Mouse (Mus musculus): Measurements from ENCODE around the gene Pdpn. TPM values are rescaled to one million over a fixed set of nuclear protein-coding genes. Genes with fewer than 3 reads are reported as not detected.
"Not testable (repeated sequence)": the region's sequence is repeated elsewhere in the genome, so short reads cannot be mapped to it uniquely, and the experiment has no call there.

The Pdpn gene
- 44.9 and 46.9 TPM in 2 replicates for polyA plus RNA-seq (2014; fragmentation: Nextera tagmentation; extraction: Ambion mirVana)

GRCm38 (mm10) chr4:143299325-143300070, at the start of gene Pdpn:
Gene Pdpn (minus strand): TSS chr4:143299564.
- peaks cover 3% of the 10 kb centered on the region; the same call in 1 of the 2 replicates for H3K4me1 ChIP-seq (ENCODE audit: control insufficient read depth, insufficient read depth, low read length)
- peak within 1 kb of the TSS; percentile 29; the same call in 1 of the 2 replicates for H3K27ac ChIP-seq (replicated peaks; ENCODE audit: low read depth, low read length)
- no peaks in the 10 kb centered on the region for H3K36me3 ChIP-seq (replicated peaks; ENCODE audit: control insufficient read depth, insufficient read depth, low read depth, low read length)
- peak; percentile 64; the same call in 1 of the 2 replicates for ATAC-seq (replicated peaks; ENCODE audit: insufficient number of reproducible peaks, low FRiP score, low TSS enrichment, low read depth)
- WGBS = under 1% methylated on average over 31 of the region's 31 CpGs
- H3K9ac ChIP-seq (replicated peaks; ENCODE audit: low read length) = peak within 1 kb of the TSS; percentile 50
- H3K4me3 ChIP-seq (ENCODE audit: low read depth, low read length) = peak within 1 kb of the TSS; percentile 45
- peak; percentile 88 for DNase-seq (ENCODE audit: low spot score)
- H3K4me2 ChIP-seq (ENCODE audit: low read depth, low read length) = peak within 1 kb of the TSS; percentile 68
- no peaks in the 10 kb centered on the region for H3K27me3 ChIP-seq (ENCODE audit: control insufficient read depth, insufficient read depth, low read length)
- no peaks in the 10 kb centered on the region for H3K9me3 ChIP-seq (replicated peaks; ENCODE audit: control insufficient read depth, low read length)

- H3K4me2 ChIP-seq (ENCODE audit: low read depth, low read length) = no peak overlapping the region
- H3K36me3 ChIP-seq (replicated peaks; ENCODE audit: control insufficient read depth, insufficient read depth, low read depth, low read length) = no peaks in the 10 kb centered on the region
- DNase-seq (ENCODE audit: low spot score) (no peak), ATAC-seq (replicated peaks; ENCODE audit: insufficient number of reproducible peaks, low FRiP score, low TSS enrichment, low read depth) (no peak)
- no peak overlapping the region for H3K4me3 ChIP-seq (ENCODE audit: low read depth, low read length)
- H3K27me3 ChIP-seq (ENCODE audit: control insufficient read depth, insufficient read depth, low read length) = peaks cover 39% of the 10 kb centered on the region
- H3K4me1 ChIP-seq (ENCODE audit: control insufficient read depth, insufficient read depth, low read length) = peaks cover 2% of the 10 kb centered on the region; the same call in 1 of the 2 replicates
- H3K9ac ChIP-seq (replicated peaks; ENCODE audit: low read length) = no peak overlapping the region
- no peak overlapping the region for H3K27ac ChIP-seq (replicated peaks; ENCODE audit: low read depth, low read length)
- no peaks in the 10 kb centered on the region for H3K9me3 ChIP-seq (replicated peaks; ENCODE audit: control insufficient read depth, low read length)
- WGBS = 24% methylated on average over 5 of the region's 5 CpGs
These were observed 49.3 kb upstream of the Pdpn start for GRCm38 (mm10) chr4:143348678-143349077.

DNA sequence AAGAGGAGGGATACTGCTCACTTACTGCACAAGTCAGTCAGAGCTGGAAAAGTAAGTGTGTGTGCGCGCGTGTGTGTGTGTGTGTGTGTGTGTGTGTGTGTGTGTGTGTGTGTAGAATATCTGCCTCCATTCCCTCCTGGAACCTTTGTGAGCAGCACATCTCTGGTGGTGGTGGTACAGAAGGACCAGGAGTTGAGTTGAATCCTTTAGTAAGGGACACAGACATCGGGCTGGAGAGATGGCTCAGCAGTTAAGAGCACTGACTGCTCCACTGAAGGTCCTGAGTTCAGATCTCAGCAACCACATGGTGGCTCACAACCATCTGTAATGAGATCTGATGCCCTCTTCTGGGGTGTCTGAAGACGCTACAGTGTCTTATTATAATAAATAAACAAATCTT, 46.1 kb upstream of the Pdpn start:
- H3K27me3 ChIP-seq (ENCODE audit: control insufficient read depth, insufficient read depth, low read length) = peaks cover 25% of the 10 kb centered on the region
- H3K36me3 ChIP-seq (replicated peaks; ENCODE audit: control insufficient read depth, insufficient read depth, low read depth, low read length); H3K4me2 ChIP-seq (ENCODE audit: low read depth, low read length); ATAC-seq (replicated peaks; ENCODE audit: insufficient number of reproducible peaks, low FRiP score, low TSS enrichment, low read depth); H3K9ac ChIP-seq (replicated peaks; ENCODE audit: low read length); H3K27ac ChIP-seq (replicated peaks; ENCODE audit: low read depth, low read length); DNase-seq (ENCODE audit: low spot score); H3K4me1 ChIP-seq (ENCODE audit: control insufficient read depth, insufficient read depth, low read length); H3K9me3 ChIP-seq (replicated peaks; ENCODE audit: control insufficient read depth, low read length); H3K4me3 ChIP-seq (ENCODE audit: low read depth, low read length): not testable (repeated sequence)
- 88% methylated on average over 5 of the region's 5 CpGs for WGBS

DNA sequence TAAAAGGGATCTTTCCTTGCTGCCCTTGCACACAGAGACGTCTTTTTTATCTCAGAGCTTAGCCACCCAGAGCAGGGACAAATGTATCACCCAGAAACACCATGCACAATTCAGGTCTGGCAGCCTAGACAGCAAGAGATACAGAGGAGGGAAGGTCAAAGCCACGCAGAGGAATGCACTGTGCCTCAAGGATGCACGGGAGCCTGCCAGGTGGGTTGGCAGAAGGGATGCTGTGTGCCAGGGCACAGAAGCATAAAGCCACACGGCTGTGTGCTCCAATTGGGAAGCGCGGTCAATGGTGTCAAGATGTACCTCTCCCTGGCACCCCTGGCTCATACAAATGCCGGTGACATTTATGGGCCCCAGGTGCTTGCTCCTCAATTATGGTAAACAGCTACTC, 42.1 kb upstream of the Pdpn start:
- no peaks in the 10 kb centered on the region for H3K9me3 ChIP-seq (replicated peaks; ENCODE audit: control insufficient read depth, low read length)
- ATAC-seq (replicated peaks; ENCODE audit: insufficient number of reproducible peaks, low FRiP score, low TSS enrichment, low read depth) (no peak), DNase-seq (ENCODE audit: low spot score) (no peak)
- no peak overlapping the region for H3K4me2 ChIP-seq (ENCODE audit: low read depth, low read length)
- H3K27me3 ChIP-seq (ENCODE audit: control insufficient read depth, insufficient read depth, low read length) = no peaks in the 10 kb centered on the region
- H3K27ac ChIP-seq (replicated peaks; ENCODE audit: low read depth, low read length) = no peak overlapping the region
- no peak overlapping the region for H3K9ac ChIP-seq (replicated peaks; ENCODE audit: low read length)
- no peaks in the 10 kb centered on the region for H3K36me3 ChIP-seq (replicated peaks; ENCODE audit: control insufficient read depth, insufficient read depth, low read depth, low read length)
- no peaks in the 10 kb centered on the region for H3K4me1 ChIP-seq (ENCODE audit: control insufficient read depth, insufficient read depth, low read length)
- WGBS = 82% methylated on average over 7 of the region's 7 CpGs
- H3K4me3 ChIP-seq (ENCODE audit: low read depth, low read length) = no peak overlapping the region

DNA sequence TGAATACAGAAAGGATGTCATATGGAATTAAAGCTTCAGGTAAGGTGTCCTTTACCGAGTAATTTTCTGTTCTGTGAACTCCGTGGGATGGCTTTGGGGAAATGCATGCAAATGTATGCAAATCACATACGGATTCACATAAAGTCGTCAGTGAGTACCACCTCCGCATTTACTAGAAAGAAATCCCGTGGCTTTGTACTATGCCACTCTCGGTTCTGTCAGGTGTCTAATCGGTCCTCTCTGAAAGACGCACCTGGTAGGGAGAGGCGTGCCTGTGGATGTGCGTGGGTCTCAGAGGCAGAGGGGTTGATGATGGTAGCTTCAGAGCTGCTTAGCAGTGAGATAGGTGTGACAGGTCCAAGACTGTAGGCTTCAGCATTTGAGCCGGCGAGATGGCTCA, 40.4 kb upstream of the Pdpn start:
- 87% methylated on average over 13 of the region's 13 CpGs for WGBS
- Histone ChIP-seq H3K4me2 (ENCODE audit: low read depth, low read length) (no peak overlapping the region), H3K9ac (replicated peaks; ENCODE audit: low read length) (no peak overlapping the region), H3K36me3 (replicated peaks; ENCODE audit: control insufficient read depth, insufficient read depth, low read depth, low read length) (no peaks in the 10 kb centered on the region), H3K27ac (replicated peaks; ENCODE audit: low read depth, low read length) (no peak overlapping the region), H3K27me3 (ENCODE audit: control insufficient read depth, insufficient read depth, low read length) (no peaks in the 10 kb centered on the region), H3K4me3 (ENCODE audit: low read depth, low read length) (no peak overlapping the region), H3K4me1 (ENCODE audit: control insufficient read depth, insufficient read depth, low read length) (no peaks in the 10 kb centered on the region), H3K9me3 (replicated peaks; ENCODE audit: control insufficient read depth, low read length) (no peaks in the 10 kb centered on the region)
- ATAC-seq (replicated peaks; ENCODE audit: insufficient number of reproducible peaks, low FRiP score, low TSS enrichment, low read depth) = no peak
- DNase-seq (ENCODE audit: low spot score) = no peak

DNA sequence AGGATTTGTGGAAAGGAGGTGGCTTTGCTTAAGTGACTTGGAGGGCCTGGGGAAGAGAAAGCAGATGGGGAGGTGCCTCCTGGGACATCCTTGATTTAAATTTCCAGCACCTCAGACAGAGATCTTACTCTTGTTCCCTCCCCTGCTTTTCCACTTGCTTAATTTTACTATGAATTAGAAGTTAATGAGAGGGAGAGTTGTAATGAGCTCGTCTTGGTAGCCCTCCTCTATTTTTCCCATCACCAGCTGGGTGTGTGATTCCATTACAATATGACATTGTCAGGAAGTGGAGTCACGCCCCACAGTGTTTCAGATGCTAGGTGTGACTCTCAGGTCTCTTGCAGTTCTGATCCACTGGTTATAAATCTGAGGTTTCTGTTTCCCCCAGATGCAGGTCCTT, 36.7 kb upstream of the Pdpn start:
- Histone ChIP-seq H3K4me1 (ENCODE audit: control insufficient read depth, insufficient read depth, low read length) (no peaks in the 10 kb centered on the region), H3K4me3 (ENCODE audit: low read depth, low read length) (no peak overlapping the region), H3K4me2 (ENCODE audit: low read depth, low read length) (no peak overlapping the region), H3K9me3 (replicated peaks; ENCODE audit: control insufficient read depth, low read length) (no peaks in the 10 kb centered on the region), H3K27ac (replicated peaks; ENCODE audit: low read depth, low read length) (no peak overlapping the region), H3K36me3 (replicated peaks; ENCODE audit: control insufficient read depth, insufficient read depth, low read depth, low read length) (no peaks in the 10 kb centered on the region), H3K27me3 (ENCODE audit: control insufficient read depth, insufficient read depth, low read length) (no peaks in the 10 kb centered on the region), H3K9ac (replicated peaks; ENCODE audit: low read length) (no peak overlapping the region)
- no peak for DNase-seq (ENCODE audit: low spot score)
- no peak for ATAC-seq (replicated peaks; ENCODE audit: insufficient number of reproducible peaks, low FRiP score, low TSS enrichment, low read depth)
- 39% methylated on average over 2 of the region's 2 CpGs for WGBS

DNA sequence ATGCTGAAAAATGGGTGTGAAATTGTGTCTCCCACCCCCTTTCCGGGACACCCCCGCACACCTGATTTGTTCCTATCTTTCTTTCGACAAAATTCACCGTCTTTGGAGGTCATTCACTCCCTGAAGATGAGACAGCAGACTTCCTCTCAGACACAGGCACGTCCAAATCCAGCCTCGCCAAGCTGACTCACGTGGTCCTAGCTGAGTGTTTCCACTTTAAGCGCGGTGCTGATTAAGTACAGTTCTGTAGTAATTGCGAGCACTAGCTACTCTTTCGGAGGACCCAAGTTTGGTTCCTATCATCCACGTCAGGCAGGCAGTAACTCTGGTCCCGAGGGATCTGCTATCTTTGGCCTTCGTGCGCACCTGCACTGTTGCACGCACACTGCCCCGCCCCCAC, 35.6 kb upstream of the Pdpn start:
- Histone ChIP-seq H3K4me3 (ENCODE audit: low read depth, low read length) (no peak overlapping the region), H3K36me3 (replicated peaks; ENCODE audit: control insufficient read depth, insufficient read depth, low read depth, low read length) (no peaks in the 10 kb centered on the region), H3K27ac (replicated peaks; ENCODE audit: low read depth, low read length) (no peak overlapping the region), H3K9me3 (replicated peaks; ENCODE audit: control insufficient read depth, low read length) (no peaks in the 10 kb centered on the region), H3K4me1 (ENCODE audit: control insufficient read depth, insufficient read depth, low read length) (no peaks in the 10 kb centered on the region; the same call in 1 of the 2 replicates), H3K9ac (replicated peaks; ENCODE audit: low read length) (no peak overlapping the region), H3K27me3 (ENCODE audit: control insufficient read depth, insufficient read depth, low read length) (no peaks in the 10 kb centered on the region), H3K4me2 (ENCODE audit: low read depth, low read length) (no peak overlapping the region)
- ATAC-seq (replicated peaks; ENCODE audit: insufficient number of reproducible peaks, low FRiP score, low TSS enrichment, low read depth) = no peak
- 87% methylated on average over 17 of the region's 17 CpGs for WGBS
- no peak for DNase-seq (ENCODE audit: low spot score)

DNA sequence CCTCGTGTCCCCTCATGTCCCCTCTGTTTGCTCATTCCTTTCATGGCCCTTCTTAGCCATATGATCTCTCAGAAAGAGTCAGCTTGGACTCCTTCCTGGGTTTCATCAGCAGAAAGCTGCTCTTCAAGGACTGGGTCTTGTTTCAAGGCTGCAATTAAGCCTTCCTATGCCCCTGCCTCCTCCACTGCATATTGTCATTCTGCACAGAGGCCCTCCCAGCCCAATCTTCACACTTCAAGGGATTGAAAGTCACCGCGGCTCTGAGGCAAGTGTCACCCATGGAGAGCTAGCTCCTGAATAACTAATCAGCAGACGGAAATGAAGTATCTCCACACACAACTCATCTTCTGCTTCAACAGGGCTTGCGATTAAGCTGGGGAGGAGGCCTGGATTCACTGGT, 34.8 kb upstream of the Pdpn start:
- no peak overlapping the region for H3K9ac ChIP-seq (replicated peaks; ENCODE audit: low read length)
- no peaks in the 10 kb centered on the region; the same call in 1 of the 2 replicates for H3K4me1 ChIP-seq (ENCODE audit: control insufficient read depth, insufficient read depth, low read length)
- no peak for ATAC-seq (replicated peaks; ENCODE audit: insufficient number of reproducible peaks, low FRiP score, low TSS enrichment, low read depth)
- 59% methylated on average over 5 of the region's 5 CpGs for WGBS
- DNase-seq (ENCODE audit: low spot score) = no peak
- H3K4me3 ChIP-seq (ENCODE audit: low read depth, low read length) = no peak overlapping the region
- H3K4me2 ChIP-seq (ENCODE audit: low read depth, low read length) = no peak overlapping the region
- H3K36me3 ChIP-seq (replicated peaks; ENCODE audit: control insufficient read depth, insufficient read depth, low read depth, low read length) = no peaks in the 10 kb centered on the region
- no peaks in the 10 kb centered on the region for H3K27me3 ChIP-seq (ENCODE audit: control insufficient read depth, insufficient read depth, low read length)
- H3K9me3 ChIP-seq (replicated peaks; ENCODE audit: control insufficient read depth, low read length) = no peaks in the 10 kb centered on the region
- no peak overlapping the region for H3K27ac ChIP-seq (replicated peaks; ENCODE audit: low read depth, low read length)

Measured in embryonic facial prominence, embryonic 11.5 days (tissue).